Comparison of ENCODE assay signal across 8 mouse cellular contexts in genomic region chr8:91134659-91135058, GRCm38 (mm10).
DNase-seq lines count a peak whose midpoint lies in the region; ATAC-seq lines count a peak whose summit lies in the region.

No protein-coding gene starts in this region.

- ATAC-seq in hindbrain, embryonic 15.5 days (ENCODE audit: low FRiP score, low read depth) = no peak
- no peak for ATAC-seq in midbrain, embryonic 12.5 days (ENCODE audit: low FRiP score, low read depth)
- ATAC-seq in frontal cortex, adult (ENCODE audit: low TSS enrichment) = no peak

- DNase-seq in heart, adult 11 months = peak; percentile 91
- no peak for DNase-seq in heart, postnatal 4 days
- DNase-seq in cerebellum, postnatal 36 days = peak; percentile 22 to 35
- DNase-seq in layer of hippocampus, adult 9-11 months = no peak
- DNase-seq in testis, postnatal 14 days (ENCODE audit: low spot score) = no peak

- H3K9ac ChIP-seq in hindbrain, embryonic 15.5 days = 0 out of 2 replicates have a peak overlapping the region, but pooled peaks have one; percentile 21
- 0 out of 2 replicates have a peak overlapping the region, but pooled peaks have one; percentile 16 for H3K9ac ChIP-seq in midbrain, embryonic 12.5 days (replicated peaks)

- H3K9me3 ChIP-seq in hindbrain, embryonic 15.5 days = no peaks in the 10 kb centered on the region
- no peaks in the 10 kb centered on the region for H3K9me3 ChIP-seq in midbrain, embryonic 12.5 days

- H3K4me3 ChIP-seq in hindbrain, embryonic 15.5 days = peak overlapping the region; percentile 84
- peak overlapping the region; percentile 76; the same call in 1 of the 2 replicates for H3K4me3 ChIP-seq in midbrain, embryonic 12.5 days

- peaks cover 2% of the 10 kb centered on the region for H3K36me3 ChIP-seq in hindbrain, embryonic 15.5 days
- H3K36me3 ChIP-seq in midbrain, embryonic 12.5 days = peaks cover 9% of the 10 kb centered on the region; the same call in 1 of the 2 replicates

- peaks cover 24% of the 10 kb centered on the region for H3K4me1 ChIP-seq in hindbrain, embryonic 15.5 days (replicated peaks)
- peaks cover 20% of the 10 kb centered on the region for H3K4me1 ChIP-seq in midbrain, embryonic 12.5 days

- 41% methylated on average over 12 of the region's 12 CpGs for WGBS in hindbrain, embryonic 15.5 days
- WGBS in midbrain, embryonic 12.5 days = 55% methylated on average over 12 of the region's 12 CpGs

- no peaks in the 10 kb centered on the region for H3K27me3 ChIP-seq in hindbrain, embryonic 15.5 days
- H3K27me3 ChIP-seq in midbrain, embryonic 12.5 days = no peaks in the 10 kb centered on the region

- H3K4me2 ChIP-seq in hindbrain, embryonic 15.5 days = peak overlapping the region; percentile 70
- peak overlapping the region; percentile 41 for H3K4me2 ChIP-seq in midbrain, embryonic 12.5 days (replicated peaks)

- peak overlapping the region; percentile 85 for H3K27ac ChIP-seq in hindbrain, embryonic 15.5 days (replicated peaks)
- peak overlapping the region; percentile 77 for H3K27ac ChIP-seq in midbrain, embryonic 12.5 days (replicated peaks)

Comparison
In these comparisons a context has a peak if more than half of its experiments do, and no peak if none do; other contexts are left out.
1. DNase-seq: peak in heart, adult 11 months (single experiment) and cerebellum, postnatal 36 days (2 of 2); none in heart, postnatal 4 days (single experiment), layer of hippocampus, adult 9-11 months (single experiment) and testis, postnatal 14 days (single experiment).